Mouse (Mus musculus): Measurements from ENCODE around the gene Cntrl.
A peak's percentile ranks its signal among the peaks of the same experiment; 100 is the strongest.

The Cntrl gene

GRCm38 (mm10) chr2:35109141-35109923 is at the start of gene Cntrl:
Gene Cntrl (plus strand): TSS chr2:35109492.
- DNase-seq (ENCODE audit: low spot score), result peak; percentile 92

- no peak for DNase-seq (ENCODE audit: low spot score)
Observed at GRCm38 (mm10) chr2:35060256-35060655, 49.0 kb upstream of the Cntrl start.

- DNase-seq (ENCODE audit: low spot score), result no peak
Observed at GRCm38 (mm10) chr2:35060897-35061296, 48.4 kb upstream of the Cntrl start.

GRCm38 (mm10) chr2:35061338-35061737 is 48.0 kb upstream of the Cntrl start, which contains the start of gene Hc:
Gene Hc (minus strand): TSS chr2:35061438.
- no peak for DNase-seq (ENCODE audit: low spot score)

- no peak for DNase-seq (ENCODE audit: low spot score)
Observed at GRCm38 (mm10) chr2:35063333-35064030, 45.8 kb upstream of the Cntrl start.

- no peak for DNase-seq (ENCODE audit: low spot score)
Observed at GRCm38 (mm10) chr2:35066525-35067082, 42.7 kb upstream of the Cntrl start.

GRCm38 (mm10) chr2:35067117-35067516 is 42.2 kb upstream of the Cntrl start:
- DNase-seq (ENCODE audit: low spot score), result no peak

- no peak for DNase-seq (ENCODE audit: low spot score)
Observed at GRCm38 (mm10) chr2:35069124-35069523, 40.2 kb upstream of the Cntrl start.

GRCm38 (mm10) chr2:35070275-35070674 is 39.0 kb upstream of the Cntrl start:
- DNase-seq (ENCODE audit: low spot score), result no peak

- no peak for DNase-seq (ENCODE audit: low spot score)
Observed at GRCm38 (mm10) chr2:35072547-35072946, 36.7 kb upstream of the Cntrl start.

- no peak for DNase-seq (ENCODE audit: low spot score)
Observed at GRCm38 (mm10) chr2:35074328-35074727, 35.0 kb upstream of the Cntrl start.

GRCm38 (mm10) chr2:35079166-35079565 is 30.1 kb upstream of the Cntrl start:
- no peak for DNase-seq (ENCODE audit: low spot score)

GRCm38 (mm10) chr2:35087418-35087817 is 21.9 kb upstream of the Cntrl start:
- no peak for DNase-seq (ENCODE audit: low spot score)

- DNase-seq (ENCODE audit: low spot score), result no peak
Observed at GRCm38 (mm10) chr2:35100529-35100928, 8.8 kb upstream of the Cntrl start.

- no peak for DNase-seq (ENCODE audit: low spot score)
Observed at GRCm38 (mm10) chr2:35101443-35101842, 7.8 kb upstream of the Cntrl start, which contains the start of gene AI182371. Gene AI182371 (minus strand): TSS chr2:35101543.

- no peak for DNase-seq (ENCODE audit: low spot score)
Observed at GRCm38 (mm10) chr2:35102777-35103176, 6.5 kb upstream of the Cntrl start.

GRCm38 (mm10) chr2:35103558-35103957 is 5.7 kb upstream of the Cntrl start:
- no peak for DNase-seq (ENCODE audit: low spot score)

GRCm38 (mm10) chr2:35104843-35105242 is 4.4 kb upstream of the Cntrl start:
- DNase-seq (ENCODE audit: low spot score), result no peak

- peak; percentile 34 for DNase-seq (ENCODE audit: low spot score)
Observed at GRCm38 (mm10) chr2:35107984-35108635, 1.2 kb upstream of the Cntrl start.

- peak; percentile 49 for DNase-seq (ENCODE audit: low spot score)
Observed at GRCm38 (mm10) chr2:35108712-35109111, 580 bp upstream of the Cntrl start.

GRCm38 (mm10) chr2:35109924-35110304 is 622 bp downstream of the Cntrl start:
- no peak for DNase-seq (ENCODE audit: low spot score)

GRCm38 (mm10) chr2:35110521-35110920 is 1.2 kb downstream of the Cntrl start:
- DNase-seq (ENCODE audit: low spot score), result no peak

All from c-Kit-positive CD71-positive TER-119-positive erythroid progenitor cells, embryonic 14.5 days (primary cell).